Mouse (Mus musculus) right cerebral cortex, postnatal 4 days (tissue): ENCODE data around the gene Kcnj5.
A peak's percentile ranks its signal among the peaks of the same experiment; 100 is the strongest.

ENCODE experiments used
- DNase-seq: peaks from one replicate; pipeline ENCODE4 v3.0.0-alpha.2; 2022

Gene Kcnj5

DNA sequence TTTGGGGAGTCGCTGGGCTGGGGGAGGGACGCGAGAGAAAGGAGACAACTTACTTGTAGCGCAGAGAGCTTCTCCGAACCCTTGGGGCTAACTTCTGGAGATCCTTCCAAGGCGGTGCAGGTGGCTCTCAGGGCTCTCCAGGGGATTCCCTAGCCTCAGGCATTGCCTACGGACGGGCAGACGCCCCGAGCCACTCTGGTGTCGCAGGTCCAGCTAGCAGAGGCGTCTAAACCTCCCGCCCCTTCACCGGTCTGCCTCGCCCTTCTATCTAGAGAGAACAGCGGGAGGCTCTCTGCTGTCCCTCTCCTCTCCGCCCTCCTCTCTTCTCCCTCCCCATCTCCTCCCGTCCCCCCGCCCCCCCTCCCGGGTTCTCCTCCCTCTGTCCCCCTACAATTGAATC lies at the start of gene Kcnj5:
Kcnj5 (minus strand) TSS at position 300 of the 400 bp plus-strand sequence.
- no peak for DNase-seq

DNA sequence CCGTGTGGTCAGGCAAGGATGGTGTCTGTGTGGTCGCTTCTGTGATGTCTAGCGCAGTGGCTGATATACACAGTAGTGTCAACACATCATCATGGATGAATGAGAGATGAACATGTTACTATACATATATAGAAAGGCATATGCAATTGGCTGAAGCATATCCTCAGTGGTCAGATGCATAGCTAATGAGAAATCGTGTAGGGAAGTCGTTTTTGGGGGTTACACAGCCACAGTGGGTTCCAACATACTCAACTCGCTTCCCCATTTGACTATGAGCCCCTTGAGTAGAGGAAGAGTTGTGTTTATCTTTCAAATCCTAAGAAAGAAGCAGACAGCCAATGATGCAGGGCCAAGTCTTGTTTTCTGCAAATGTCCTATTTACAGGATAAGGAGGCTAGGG lies 48.6 kb upstream of the Kcnj5 start:
- no peak for DNase-seq

DNA sequence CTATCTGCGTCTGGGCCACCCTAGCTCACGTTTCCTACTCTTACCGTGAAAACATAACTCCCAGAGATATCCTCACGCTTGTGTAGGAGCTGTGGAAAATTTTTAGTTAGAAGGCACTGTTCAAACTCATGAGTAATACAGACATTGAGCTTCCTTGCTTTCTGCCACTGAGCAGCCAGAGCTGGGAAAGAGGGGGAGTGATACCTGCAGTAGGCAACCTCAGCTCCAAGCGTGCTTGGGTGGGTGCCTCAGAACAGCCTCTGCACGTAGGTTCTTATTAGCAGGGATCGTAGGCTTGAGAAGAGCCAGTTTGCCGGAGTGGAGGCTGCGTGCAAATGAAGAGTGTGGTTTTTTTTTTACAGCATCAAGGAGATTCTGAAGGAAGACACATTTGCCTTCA lies 47.6 kb upstream of the Kcnj5 start:
- DNase-seq: no peak

DNA sequence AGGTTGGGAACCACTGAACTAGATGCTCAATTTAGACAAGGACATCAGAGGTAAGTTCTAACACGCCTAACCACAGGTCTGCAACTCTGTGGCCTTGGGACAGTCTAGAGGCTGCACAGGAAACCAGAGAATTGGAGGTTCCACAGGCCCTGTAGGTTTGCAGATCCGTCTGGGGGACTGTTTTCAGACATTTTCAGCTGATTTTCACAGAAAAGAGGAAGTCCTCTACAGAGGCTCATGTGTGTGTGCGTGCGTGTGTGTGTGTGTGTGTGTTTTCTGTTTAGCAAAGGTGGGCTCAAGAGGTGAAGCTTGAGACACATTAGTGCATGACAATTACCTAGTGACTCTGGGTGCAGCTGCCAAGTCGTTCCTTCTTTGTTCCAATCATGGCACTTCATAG lies 46.9 kb upstream of the Kcnj5 start:
- no peak for DNase-seq

DNA sequence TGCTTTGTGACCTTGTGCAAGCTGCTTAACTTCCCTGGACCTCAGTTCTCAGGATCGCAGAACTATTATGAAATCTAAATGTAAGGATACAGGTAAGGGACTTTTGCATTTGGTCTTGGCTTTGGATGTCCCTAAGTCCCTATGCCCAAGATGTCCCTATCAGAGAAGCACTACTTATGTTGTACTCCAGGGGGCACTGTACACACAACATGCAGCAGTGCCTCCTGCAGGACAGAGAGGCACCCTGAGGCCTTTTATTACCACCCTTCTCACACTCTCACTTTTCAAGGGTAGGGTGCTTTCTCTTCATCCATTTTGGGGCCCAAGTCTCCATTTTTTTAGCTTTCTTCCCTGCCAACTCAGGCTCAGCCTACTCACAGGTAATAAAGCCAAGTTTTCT lies 44.0 kb upstream of the Kcnj5 start:
- no peak for DNase-seq

DNA sequence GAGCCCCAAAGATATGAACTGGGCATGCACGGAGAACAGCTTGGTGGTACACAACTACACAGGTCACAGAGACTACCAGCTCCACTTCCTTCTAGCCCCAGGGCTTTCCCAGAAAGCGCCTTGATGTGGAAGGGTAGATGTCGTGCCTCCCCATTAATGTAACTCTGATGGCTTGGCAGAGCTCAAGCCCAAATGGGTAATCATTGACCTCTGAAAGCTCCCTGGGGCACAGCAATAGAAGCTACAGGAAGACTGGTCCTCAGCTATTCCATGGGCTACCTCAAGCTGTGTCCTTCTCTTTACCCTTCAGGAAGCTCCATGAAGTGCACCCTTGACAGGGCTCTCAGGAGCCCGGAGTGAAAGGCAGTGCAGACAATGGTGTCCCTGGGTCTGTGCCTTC lies 40.8 kb upstream of the Kcnj5 start:
- DNase-seq: no peak

DNA sequence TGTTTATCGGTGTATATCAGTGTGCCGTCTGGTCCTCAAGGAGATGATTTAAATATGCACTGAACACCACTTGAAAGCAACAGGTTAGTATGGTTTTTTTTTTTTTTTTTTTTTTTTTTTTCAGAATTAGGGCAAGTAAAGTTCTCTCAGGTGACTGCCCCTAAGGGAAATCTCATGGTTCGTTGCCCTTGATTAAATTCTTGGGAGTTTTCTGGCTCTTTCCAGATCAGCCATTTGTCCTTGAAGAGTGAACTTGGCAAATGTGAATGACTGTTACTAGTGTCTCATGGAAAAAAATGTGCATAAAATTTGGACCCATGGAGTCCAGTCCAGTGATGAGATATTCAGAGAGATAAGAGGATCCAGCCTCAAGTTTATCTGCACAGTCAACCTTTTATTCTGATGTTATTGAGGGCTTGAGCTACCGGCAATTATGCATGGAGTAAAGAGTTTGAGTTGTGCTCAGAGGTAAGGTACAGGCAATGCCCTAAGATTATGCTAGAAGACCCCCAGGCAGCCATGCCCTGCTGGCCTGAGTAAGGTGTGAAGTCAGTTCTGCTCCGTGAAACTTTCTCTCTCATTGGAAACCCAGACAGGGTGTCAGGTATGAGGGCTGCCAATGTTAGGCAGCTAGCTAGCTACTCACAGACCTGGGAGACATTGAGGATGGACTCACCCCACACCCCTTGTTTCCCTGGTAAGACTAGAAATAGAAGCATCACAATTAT lies 32.9 kb upstream of the Kcnj5 start:
- DNase-seq: no peak

DNA sequence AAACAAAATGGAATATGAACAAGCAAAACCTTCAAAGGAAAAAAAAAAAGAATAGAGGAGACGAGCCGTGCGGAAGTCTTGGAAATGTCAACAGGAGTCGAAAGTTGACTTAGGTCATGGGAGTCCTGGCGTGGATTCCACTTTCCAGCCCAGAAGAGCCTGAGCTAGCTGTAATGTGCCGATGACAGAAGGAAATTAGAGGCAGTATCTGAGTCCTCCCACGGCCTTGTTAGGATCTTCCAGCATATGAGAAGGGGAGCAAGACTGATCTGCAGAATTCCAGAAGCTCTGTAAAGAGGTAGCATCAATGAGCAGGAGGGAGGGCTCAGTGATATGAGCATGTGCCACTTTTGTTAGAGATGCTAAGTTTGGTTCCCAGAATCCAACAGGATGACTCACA lies 31.9 kb upstream of the Kcnj5 start:
- no peak for DNase-seq

DNA sequence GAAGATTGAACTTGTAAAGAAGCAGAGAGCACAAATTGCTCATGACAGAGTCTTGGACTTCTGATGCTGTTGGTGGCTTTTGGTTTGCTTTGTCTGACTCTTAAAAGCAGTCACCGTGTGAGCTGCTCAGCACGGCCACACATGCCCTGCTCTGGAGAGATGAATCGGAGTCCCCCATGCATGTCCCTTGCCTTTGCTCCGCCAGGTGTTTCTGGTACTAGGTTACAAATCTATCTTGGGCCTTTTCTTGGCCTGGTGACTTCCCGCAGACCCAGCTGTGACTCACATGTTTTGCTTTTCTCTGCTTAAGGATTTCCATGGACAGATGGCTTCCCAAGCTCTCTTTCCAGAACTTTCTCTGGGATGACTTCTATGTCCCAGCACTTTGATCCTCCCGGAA lies 29.5 kb upstream of the Kcnj5 start:
- no peak for DNase-seq

DNA sequence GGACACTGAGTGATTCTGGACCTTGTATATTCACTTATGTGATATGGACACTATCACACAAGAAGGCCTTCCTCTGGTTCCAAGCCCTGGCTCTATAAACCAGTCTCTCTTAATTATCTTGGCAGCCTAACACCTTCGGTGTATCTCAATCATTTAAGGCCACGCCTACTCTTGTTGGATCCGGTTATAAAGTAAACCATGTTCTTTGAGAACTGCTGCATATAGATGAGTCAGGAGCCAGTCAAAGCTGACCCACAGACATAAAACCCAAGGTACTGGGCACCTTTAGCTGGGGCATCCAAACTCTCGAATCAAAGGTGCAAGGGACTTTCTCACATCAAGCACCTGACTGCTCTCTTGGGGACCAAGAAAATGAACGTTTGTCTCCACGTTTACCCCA lies 28.1 kb upstream of the Kcnj5 start, which contains the start of gene Kcnj1:
Kcnj1 (plus strand) TSS at position 292 of the 400 bp plus-strand sequence.
- DNase-seq: no peak

DNA sequence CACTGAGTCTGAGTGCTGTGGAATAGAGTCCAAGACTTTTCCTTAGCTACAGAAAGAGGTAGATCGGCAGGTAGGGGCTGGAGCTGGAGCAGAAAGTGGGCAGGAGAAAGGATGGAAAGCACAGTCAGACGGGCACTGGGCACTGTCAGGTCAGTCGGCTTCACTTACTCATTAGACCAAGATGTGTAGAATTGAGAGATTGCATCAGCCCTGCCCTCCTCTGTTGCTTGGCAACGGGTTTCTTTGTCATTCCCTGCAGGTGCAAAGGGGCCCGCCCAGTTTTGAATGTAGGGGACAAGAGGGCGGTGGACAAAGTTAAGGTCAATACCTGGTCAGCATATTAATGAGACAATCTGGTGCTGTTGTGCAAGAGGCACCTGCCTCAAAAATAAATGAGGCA lies 25.2 kb upstream of the Kcnj5 start:
- no peak for DNase-seq

DNA sequence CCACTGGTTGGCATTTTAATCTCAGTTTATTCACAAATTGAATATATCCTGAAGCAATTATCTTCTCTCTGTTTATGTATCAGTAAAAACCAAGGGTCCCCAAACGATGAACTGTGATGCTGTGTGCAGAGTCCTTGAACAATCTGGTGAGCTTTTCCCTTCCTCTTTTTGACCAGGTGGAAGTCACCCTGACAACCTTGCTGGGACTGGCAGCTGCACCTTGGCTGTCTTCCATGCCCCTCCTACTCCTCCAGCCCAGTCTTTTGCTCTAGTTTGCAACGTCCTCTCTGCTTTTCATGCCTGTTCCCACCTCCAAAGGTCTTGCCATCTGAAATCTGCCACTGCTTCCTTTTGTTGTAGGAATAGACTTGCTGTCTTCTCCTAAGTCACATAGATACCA lies 24.7 kb upstream of the Kcnj5 start:
- DNase-seq: no peak

DNA sequence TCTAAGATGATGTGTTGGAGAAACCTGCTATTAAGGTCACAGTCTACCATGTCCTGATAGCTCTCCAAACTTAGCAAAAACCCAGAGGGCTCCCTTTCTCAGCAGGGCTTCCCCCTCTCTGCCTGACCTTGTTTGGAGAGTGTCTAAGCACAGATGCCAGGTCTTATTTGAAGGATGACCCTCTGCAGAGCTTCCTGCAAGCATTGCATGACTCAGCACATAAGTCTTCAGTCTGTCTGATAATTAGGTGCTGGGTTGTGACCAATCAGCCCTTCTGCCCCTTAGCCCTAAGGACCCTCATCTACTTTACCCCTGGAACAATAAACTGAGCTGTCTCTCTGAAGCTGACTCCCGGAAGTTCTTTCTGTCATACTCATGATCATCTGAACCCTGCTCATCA lies 16.6 kb upstream of the Kcnj5 start:
- DNase-seq: no peak

DNA sequence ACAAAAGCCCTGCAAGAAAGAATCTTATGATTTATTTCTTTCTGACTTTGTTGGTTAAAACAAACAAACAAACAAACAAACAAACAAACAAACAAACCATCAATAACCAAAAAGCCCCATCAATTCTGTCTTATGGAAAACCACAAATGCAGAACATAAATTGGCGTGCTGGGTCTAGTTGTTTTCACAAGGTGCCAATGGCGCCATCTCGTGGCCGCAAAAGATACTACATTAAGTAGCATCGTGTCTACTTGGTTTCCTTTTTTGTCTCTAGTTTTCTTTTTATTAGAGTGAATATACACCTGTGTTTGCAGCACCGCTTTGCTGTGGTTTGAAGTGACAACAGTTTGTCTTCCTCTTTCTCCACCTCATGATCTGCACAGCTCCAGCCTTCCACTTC lies 6.2 kb upstream of the Kcnj5 start:
- peak; percentile 88 for DNase-seq

DNA sequence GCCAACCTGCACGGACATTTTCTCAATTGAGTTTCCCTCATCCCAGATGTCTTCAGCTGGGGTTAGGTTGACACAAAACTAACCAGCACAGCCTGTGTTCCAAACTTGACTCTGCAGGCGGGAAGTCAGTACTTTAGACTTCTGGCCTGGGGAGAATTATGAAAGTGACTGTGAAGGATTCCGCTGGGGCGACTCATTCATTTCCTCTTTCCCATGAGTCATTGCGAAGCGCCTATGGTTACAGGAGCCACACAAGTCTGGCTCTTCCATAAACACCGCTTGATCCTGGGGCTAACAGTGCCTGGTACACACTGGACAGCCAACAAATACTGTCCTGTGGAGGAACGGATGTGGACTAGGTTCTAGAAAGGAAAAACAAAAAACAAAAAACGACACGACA lies 5.2 kb upstream of the Kcnj5 start:
- no peak for DNase-seq

DNA sequence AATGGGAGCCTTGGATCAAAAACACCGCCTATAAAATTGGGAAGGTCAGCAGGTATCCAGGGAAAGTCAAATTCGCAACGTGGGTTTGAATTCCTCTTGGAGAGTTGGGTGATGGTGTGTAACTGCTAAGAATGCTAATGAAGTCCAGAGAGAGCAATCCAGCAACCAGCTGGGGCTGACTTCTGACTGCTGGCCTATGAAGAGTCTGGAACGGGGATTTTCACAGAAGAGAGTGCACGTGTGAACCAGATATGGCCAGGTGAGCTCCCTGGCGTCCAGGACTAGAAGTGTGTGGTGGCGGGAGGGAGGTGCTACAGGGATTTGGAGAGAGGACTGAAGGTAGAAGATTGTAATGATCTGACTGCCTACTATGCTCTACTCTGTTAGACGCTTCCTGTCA lies 3.9 kb upstream of the Kcnj5 start:
- DNase-seq: no peak

DNA sequence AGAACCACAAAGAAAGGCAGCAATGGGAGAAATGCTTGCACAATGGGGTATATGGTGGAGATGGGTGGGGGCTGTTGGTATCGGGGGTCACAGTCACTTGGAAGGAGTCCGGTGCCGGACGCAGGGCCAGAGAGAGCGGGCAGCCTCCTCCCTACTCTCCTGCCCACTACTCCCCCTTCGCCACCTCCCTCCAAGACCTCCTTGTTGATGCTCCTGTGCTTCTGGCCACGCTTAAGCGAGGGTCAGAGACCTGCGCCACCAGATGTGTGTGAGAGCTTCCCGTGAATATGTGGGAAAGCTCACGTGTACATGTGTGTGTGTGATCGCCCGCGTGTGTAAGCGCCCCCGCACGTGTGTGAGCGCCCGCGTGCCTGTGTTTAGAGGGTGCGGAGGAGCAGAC lies 339 bp upstream of the Kcnj5 start:
- peak; percentile 16 for DNase-seq

DNA sequence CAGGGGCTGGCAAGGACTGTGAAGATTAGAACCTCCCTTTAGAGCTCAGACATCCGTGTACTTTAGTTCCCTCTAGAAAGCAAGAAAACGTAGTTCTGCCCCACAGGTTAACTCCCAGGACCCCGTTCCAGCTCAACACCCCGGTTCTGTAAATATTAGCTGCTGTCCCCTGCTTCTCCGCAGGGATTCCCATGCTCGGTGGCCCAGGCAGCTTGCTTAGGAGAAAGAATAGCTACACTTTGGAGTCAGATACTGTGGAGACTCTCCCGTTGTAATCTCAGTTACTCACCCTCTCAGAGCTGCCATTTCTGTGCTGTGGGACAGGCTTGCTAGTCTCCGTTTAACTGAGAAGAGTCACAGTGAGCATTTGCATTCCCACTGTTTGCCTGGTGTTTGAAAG lies 1.2 kb downstream of the Kcnj5 start:
- no peak for DNase-seq

DNA sequence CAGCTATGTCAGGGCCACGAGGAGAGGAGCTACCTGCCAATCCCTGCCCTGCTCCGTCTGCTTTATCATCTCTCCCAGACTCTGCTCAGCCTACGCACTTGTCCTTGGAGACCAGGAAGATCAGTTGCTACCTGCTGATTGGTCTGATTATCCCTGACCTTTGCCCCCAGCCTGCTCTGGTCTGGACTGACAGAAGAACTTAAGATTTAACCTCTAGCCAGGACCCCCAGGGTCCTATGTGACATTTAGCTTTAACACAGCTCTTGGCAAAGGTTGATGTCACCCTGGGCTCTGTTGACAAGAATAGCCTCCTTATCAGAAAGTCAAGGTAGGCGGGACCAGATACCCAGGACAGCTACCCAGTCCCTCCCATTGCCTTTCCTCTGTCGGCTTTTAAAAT lies 3.3 kb downstream of the Kcnj5 start:
- DNase-seq: no peak

DNA sequence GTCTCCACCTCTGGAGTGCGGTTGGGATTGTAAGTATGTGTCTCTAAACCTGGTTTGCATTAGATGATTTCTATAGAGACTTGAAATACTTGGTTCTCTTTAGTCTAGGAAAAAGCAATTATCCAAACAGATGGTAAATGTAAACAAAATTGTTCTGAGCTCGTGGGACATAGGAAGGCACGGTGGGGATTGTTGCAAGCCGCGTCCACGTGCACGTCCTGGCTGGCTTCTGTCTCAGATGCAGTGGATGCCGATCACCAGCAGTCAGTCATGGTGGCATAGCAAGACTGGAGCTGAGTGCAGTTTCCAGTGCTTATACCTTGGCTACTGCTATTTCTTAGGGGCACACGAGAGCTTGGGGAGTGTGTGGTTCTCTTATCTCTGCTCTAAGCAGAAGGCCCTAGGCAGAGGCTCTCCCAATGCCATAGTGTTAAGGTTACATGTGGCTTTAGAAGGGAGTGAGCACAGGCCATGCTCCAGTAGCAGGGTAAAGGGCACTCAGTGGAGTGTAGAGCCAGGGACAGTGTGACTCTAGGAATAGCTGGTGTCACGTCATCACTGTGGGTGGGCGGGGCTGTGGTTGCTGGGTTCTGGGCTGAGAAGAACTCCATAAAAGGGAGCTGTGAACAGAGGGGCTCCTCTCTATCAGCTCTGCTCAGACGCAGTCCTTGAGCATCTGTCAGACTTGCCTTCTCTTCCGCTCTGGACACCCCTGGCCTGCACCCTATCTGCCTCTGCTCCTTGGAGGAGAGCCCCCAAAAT lies 8.6 kb downstream of the Kcnj5 start:
- no peak for DNase-seq

DNA sequence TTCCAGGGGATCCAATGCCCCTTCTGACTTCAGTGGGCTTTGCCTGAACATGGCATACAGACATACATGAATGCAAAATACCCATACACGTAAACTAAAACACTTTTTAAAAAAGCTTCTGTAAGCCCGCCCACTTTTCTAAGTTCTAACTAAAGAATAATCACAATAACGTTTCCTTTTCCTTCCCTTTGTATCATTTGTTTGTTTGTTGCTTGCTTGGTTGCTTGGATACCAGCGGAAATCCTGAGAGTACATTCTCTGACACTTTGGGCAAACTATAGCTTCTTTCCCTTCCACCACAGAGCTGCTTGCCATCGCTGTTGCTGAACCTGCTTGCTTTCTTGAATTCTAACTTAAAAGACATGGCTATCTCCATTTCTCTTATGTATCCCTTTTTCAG lies 13.0 kb downstream of the Kcnj5 start:
- no peak for DNase-seq

DNA sequence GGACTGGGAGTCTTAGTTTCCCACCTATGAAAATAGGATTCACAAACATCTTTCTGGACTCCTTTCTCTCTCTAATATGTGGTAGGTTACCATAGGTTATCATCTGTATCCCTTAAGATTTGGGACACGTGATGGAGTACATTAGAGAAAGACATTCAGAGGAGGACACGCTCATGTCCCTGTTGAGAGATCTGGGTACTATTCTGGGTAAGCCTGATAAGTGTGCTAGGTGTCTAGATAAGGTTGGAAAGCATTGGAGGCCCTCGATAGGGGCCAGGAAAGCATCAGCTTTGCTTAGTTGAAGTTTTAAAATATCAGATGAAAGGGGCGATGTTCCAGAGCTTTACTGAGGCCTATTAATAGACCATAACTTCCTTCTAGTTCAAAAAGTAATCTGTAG lies 15.4 kb downstream of the Kcnj5 start:
- DNase-seq: no peak

DNA sequence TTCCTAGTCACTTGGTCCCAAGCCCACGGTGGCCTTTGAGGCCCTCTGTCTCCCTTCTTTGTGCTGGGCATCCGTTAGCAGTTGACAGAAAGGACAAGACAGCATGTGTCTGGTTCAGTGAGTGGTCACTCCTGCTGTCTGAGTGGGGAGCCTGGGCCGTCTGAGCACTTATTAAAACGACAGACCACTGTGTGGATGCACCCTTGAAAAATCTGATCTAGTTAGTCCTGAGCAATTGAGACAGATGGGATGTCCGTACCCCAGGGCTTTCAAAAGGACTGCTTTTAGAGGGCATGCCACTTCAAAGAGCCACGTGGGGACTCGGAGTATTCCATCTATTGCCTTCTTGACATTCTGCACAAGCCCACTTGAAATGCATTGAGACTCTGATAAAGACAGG lies 20.5 kb downstream of the Kcnj5 start:
- DNase-seq: no peak

DNA sequence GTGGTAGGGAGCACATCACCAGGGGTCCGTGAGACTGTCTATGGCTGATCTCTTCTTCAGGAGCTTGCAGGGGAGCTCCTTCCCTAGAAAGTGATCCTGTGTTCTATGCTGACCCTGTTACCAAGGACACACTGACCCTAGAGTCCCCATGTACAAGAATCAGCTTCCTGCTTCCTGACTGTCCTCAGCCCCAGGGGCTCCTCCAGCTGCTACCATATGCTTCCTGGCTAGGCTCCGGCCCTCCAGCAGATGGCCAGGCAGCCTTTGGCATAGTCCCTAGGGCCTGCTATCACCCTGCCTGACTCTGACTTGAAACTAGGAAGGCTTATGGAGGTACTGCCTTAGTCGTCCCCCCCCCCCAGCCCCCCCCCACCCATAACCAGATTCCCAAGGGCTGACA lies 24.0 kb downstream of the Kcnj5 start:
- DNase-seq: no peak

DNA sequence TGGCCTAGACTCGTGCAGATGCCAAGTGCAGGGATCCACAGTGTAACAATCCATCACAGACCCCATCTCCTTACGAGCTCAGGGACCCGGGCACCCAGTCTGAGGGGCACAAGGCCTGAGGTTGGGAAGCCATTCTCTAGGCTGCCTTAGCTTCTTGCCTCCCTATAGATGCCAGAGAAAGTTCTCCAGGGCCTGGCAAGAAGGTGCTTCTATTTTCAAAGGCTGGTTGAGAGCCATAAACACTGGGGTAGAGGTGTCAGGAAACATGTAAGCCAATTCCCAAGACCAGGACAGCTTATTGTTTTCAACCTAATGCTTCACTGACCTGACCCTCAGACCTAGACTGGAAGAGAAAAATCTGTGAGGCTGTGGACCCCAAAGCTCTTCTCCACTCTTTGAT lies 28.2 kb downstream of the Kcnj5 start:
- no peak for DNase-seq
